Mouse (Mus musculus) bone marrow, adult 2 months (tissue): ENCODE data around the gene Frmd7.

ENCODE experiments used
- CTCF ChIP-seq: fragments of 200-500 bp; IDR thresholded peaks from 2 replicates; pipeline ENCODE4 v1.5.1; 2011; ENCODE audit warnings: low read length, control low read depth; ENCODE audit not compliant: control insufficient read depth, insufficient read depth
- POLR2A ChIP-seq: fragments of 200-500 bp; IDR thresholded peaks from 2 replicates; pipeline ENCODE4 v1.6.1; 2011; ENCODE audit warnings: low read depth, mild to moderate bottlenecking, control low read depth, low read length, borderline replicate concordance; ENCODE audit not compliant: control insufficient read depth

GRCm38 (mm10) chrX:50924629-50925364 is 17.7 kb downstream of the Frmd7 start:
- TF ChIP-seq CTCF (no peak), POLR2A (no peak)
